Mouse (Mus musculus): Measurements from ENCODE around the gene Foxred1.

DNA sequence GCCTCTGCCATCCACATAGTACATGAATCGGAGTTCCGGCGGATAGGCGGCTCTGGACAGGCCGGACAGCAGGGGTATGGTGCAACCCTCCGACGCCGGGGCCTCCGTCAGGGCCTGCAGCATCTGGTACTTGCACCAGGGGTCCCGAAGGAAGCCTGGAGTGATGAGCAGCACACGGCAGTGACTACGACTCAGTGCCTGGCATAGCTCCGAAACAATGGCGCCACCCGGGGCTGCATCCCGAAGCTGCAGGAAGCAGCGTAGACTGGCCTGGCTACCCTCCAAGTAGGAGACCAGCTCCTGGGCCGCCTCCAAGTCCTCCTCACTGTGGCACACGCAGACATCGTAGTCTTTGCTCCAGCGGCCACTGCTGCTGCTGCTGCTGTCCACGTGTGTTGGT, 22.2 kb downstream of the Foxred1 start:
- TF ChIP-seq USF1 (IDR thresholded peaks at IDR 0.05; ENCODE audit: low read depth) (no peak), TCF3 (IDR thresholded peaks at IDR 0.05; ENCODE audit: insufficient read length, low read depth) (no peak), POLR2A (IDR thresholded peaks at IDR 0.05; ENCODE audit: insufficient read length, low read depth) (no peak), CEBPB (IDR thresholded peaks at IDR 0.05; ENCODE audit: insufficient read depth, poor library complexity, severe bottlenecking) (no peak), TCF12 (IDR thresholded peaks at IDR 0.05; ENCODE audit: insufficient read depth, poor library complexity, severe bottlenecking) (no peak), MAX (IDR thresholded peaks at IDR 0.05; ENCODE audit: low read depth) (no peak), MYOG (IDR thresholded peaks at IDR 0.05; ENCODE audit: control insufficient read depth in 1 of 3, insufficient read depth in 1 of 3, insufficient read length in 2 of 3, low read depth in 2 of 3) (no peak)
